Mouse (Mus musculus) heart, embryonic 16.5 days (tissue): Measurements from ENCODE around the gene Sh3rf1. TPM values are rescaled to one million over a fixed set of nuclear protein-coding genes. Genes with fewer than 3 reads are reported as not detected.

Experiments
- ATAC-seq: fragments of 200-750 bp; cut with Nextera tagmentation; replicated peaks from 2 replicates; pipeline ENCODE4 v1.8.0; 2017; ENCODE audit warnings: moderate number of reproducible peaks; ENCODE audit not compliant: insufficient read depth, low FRiP score; ENCODE audit errors: extremely low read depth
- H3K27ac ChIP-seq: fragments of 300-500 bp; sonication (generic); 2 replicates; pipeline ENCODE4 v1.5.1; 2014; ENCODE audit warnings: mild to moderate bottlenecking, low read length, control low read depth, moderate library complexity
- H3K27me3 ChIP-seq: fragments of 300-500 bp; sonication (generic); 2 replicates; pipeline ENCODE4 v1.6.1; 2014; ENCODE audit warnings: low read length, mixed read lengths; ENCODE audit not compliant: control insufficient read depth, insufficient read depth
- H3K36me3 ChIP-seq: fragments of 300-500 bp; sonication (generic); 2 replicates; pipeline ENCODE4 v1.6.1; 2014; ENCODE audit not compliant: control insufficient read depth, insufficient read depth
- H3K4me1 ChIP-seq: fragments of 300-500 bp; sonication (generic); 2 replicates; pipeline ENCODE4 v1.6.1; 2014; ENCODE audit warnings: low read length, mixed read lengths; ENCODE audit not compliant: control insufficient read depth, insufficient read depth
- H3K4me2 ChIP-seq: fragments of 300-500 bp; sonication (generic); 2 replicates; pipeline ENCODE4 v1.6.1; 2014; ENCODE audit warnings: low read depth, mild to moderate bottlenecking, control low read depth, low read length
- H3K4me3 ChIP-seq: fragments of 300-500 bp; sonication (generic); 2 replicates; pipeline ENCODE4 v1.5.1; 2014; ENCODE audit warnings: mild to moderate bottlenecking, control low read depth, low read length
- H3K9ac ChIP-seq: fragments of 300-500 bp; sonication (generic); 2 replicates; pipeline ENCODE4 v1.6.1; 2014; ENCODE audit warnings: low read length, control low read depth
- H3K9me3 ChIP-seq: fragments of 300-500 bp; sonication (generic); replicated peaks from 2 replicates; pipeline ENCODE4 v1.6.1; 2016; ENCODE audit warnings: low read length; ENCODE audit not compliant: control insufficient read depth
- WGBS: fragments of 180-500 bp; shearing (Covaris S2); extraction: QIAGEN DNeasy Blood & Tissue Kit; methylation state at CpG from one replicate; pipeline ENCODE4 v1.1.7; 2014; 5-methylcytosine and 5-hydroxymethylcytosine counted together
- polyA plus RNA-seq: library from polyadenylated mRNA; unstranded; fragments of >200 nt; fragmentation: Nextera tagmentation; extraction: Ambion mirVana; gene quantifications from 2 replicates; pipeline ENCODE4 v1.2.1, GENCODE M21; 2015

Sh3rf1 gene
- polyA plus RNA-seq, 1 experiment from 2014 or later: 5.3 TPM

- Histone ChIP-seq H3K4me3 (no peak overlapping the region), H3K27ac (peak overlapping the region; percentile 35), H3K9me3 (no peaks in the 10 kb centered on the region), H3K36me3 (no peaks in the 10 kb centered on the region), H3K4me2 (no peak overlapping the region), H3K4me1 (0 out of 2 replicates have a peak, but pooled peaks cover 7% of the 10 kb centered on the region), H3K9ac (no peak overlapping the region), H3K27me3 (no peaks in the 10 kb centered on the region)
- 78% methylated on average over 10 of the region's 10 CpGs for WGBS
- no peak for ATAC-seq
Observed at GRCm38 (mm10) chr8:61316813-61317534, 93.3 kb downstream of the Sh3rf1 start.

GRCm38 (mm10) chr8:61317535-61318136 lies 94.0 kb downstream of the Sh3rf1 start:
- peak overlapping the region; percentile 35 for H3K27ac ChIP-seq
- H3K9me3 ChIP-seq: no peaks in the 10 kb centered on the region
- H3K4me1 ChIP-seq: peaks cover 7% of the 10 kb centered on the region
- H3K9ac ChIP-seq: no peak overlapping the region
- H3K4me3 ChIP-seq: no peak overlapping the region
- H3K36me3 ChIP-seq: no peaks in the 10 kb centered on the region
- H3K4me2 ChIP-seq: no peak overlapping the region
- no peaks in the 10 kb centered on the region for H3K27me3 ChIP-seq
- WGBS: 65% methylated on average over 6 of the region's 6 CpGs
- ATAC-seq: no peak

GRCm38 (mm10) chr8:61321216-61321615 lies 97.5 kb downstream of the Sh3rf1 start:
- H3K4me2 ChIP-seq: no peak overlapping the region
- H3K9me3 ChIP-seq: no peaks in the 10 kb centered on the region
- WGBS: 68% methylated on average over 3 of the region's 3 CpGs
- no peak overlapping the region for H3K4me3 ChIP-seq
- H3K9ac ChIP-seq: no peak overlapping the region
- no peak for ATAC-seq
- no peak overlapping the region for H3K27ac ChIP-seq
- no peaks in the 10 kb centered on the region for H3K36me3 ChIP-seq
- peaks cover 10% of the 10 kb centered on the region for H3K4me1 ChIP-seq
- no peaks in the 10 kb centered on the region for H3K27me3 ChIP-seq

- no peak for ATAC-seq
- Histone ChIP-seq H3K9ac (no peak overlapping the region), H3K4me3 (no peak overlapping the region), H3K27me3 (no peaks in the 10 kb centered on the region), H3K27ac (no peak overlapping the region), H3K36me3 (no peaks in the 10 kb centered on the region), H3K4me2 (no peak overlapping the region), H3K9me3 (no peaks in the 10 kb centered on the region), H3K4me1 (peaks cover 9% of the 10 kb centered on the region)
- 71% methylated on average over 5 of the region's 5 CpGs for WGBS
Observed at GRCm38 (mm10) chr8:61321780-61322179, 98.1 kb downstream of the Sh3rf1 start.

GRCm38 (mm10) chr8:61322462-61322861 lies 98.8 kb downstream of the Sh3rf1 start:
- Histone ChIP-seq H3K9ac (no peak overlapping the region), H3K27me3 (no peaks in the 10 kb centered on the region), H3K36me3 (no peaks in the 10 kb centered on the region), H3K4me2 (no peak overlapping the region), H3K27ac (no peak overlapping the region), H3K4me3 (no peak overlapping the region), H3K4me1 (peaks cover 3% of the 10 kb centered on the region), H3K9me3 (no peaks in the 10 kb centered on the region)
- no peak for ATAC-seq
- WGBS: 59% methylated on average over 8 of the region's 8 CpGs

GRCm38 (mm10) chr8:61324363-61324914 lies 100.8 kb downstream of the Sh3rf1 start:
- Histone ChIP-seq H3K4me2 (no peak overlapping the region), H3K4me3 (no peak overlapping the region), H3K27me3 (no peaks in the 10 kb centered on the region), H3K4me1 (peaks cover 3% of the 10 kb centered on the region), H3K9ac (no peak overlapping the region), H3K27ac (no peak overlapping the region), H3K36me3 (no peaks in the 10 kb centered on the region), H3K9me3 (no peaks in the 10 kb centered on the region)
- 73% methylated on average over 10 of the region's 10 CpGs for WGBS
- no peak for ATAC-seq

- no peaks in the 10 kb centered on the region for H3K9me3 ChIP-seq
- no peak overlapping the region for H3K27ac ChIP-seq
- no peak overlapping the region for H3K4me2 ChIP-seq
- peaks cover 3% of the 10 kb centered on the region for H3K4me1 ChIP-seq
- H3K9ac ChIP-seq: no peak overlapping the region
- no peak for ATAC-seq
- H3K4me3 ChIP-seq: no peak overlapping the region
- no peaks in the 10 kb centered on the region for H3K27me3 ChIP-seq
- no peaks in the 10 kb centered on the region for H3K36me3 ChIP-seq
- WGBS: 89% methylated on average over 16 of the region's 16 CpGs
Observed at GRCm38 (mm10) chr8:61325014-61325715, 101.5 kb downstream of the Sh3rf1 start.

- no peak for ATAC-seq
- Histone ChIP-seq H3K4me2 (no peak overlapping the region), H3K9me3 (no peaks in the 10 kb centered on the region), H3K36me3 (no peaks in the 10 kb centered on the region), H3K27ac (no peak overlapping the region), H3K27me3 (no peaks in the 10 kb centered on the region), H3K9ac (no peak overlapping the region), H3K4me3 (no peak overlapping the region), H3K4me1 (peaks cover 3% of the 10 kb centered on the region)
- 82% methylated on average over 8 of the region's 8 CpGs for WGBS
Observed at GRCm38 (mm10) chr8:61326281-61326680, 102.6 kb downstream of the Sh3rf1 start.

GRCm38 (mm10) chr8:61327333-61327732 lies 103.7 kb downstream of the Sh3rf1 start:
- no peaks in the 10 kb centered on the region for H3K27me3 ChIP-seq
- no peak overlapping the region for H3K9ac ChIP-seq
- WGBS: 79% methylated on average over 5 of the region's 5 CpGs
- no peak for ATAC-seq
- H3K4me3 ChIP-seq: no peak overlapping the region
- H3K36me3 ChIP-seq: no peaks in the 10 kb centered on the region
- no peak overlapping the region for H3K4me2 ChIP-seq
- H3K9me3 ChIP-seq: no peaks in the 10 kb centered on the region
- H3K27ac ChIP-seq: no peak overlapping the region
- peaks cover 3% of the 10 kb centered on the region for H3K4me1 ChIP-seq
